Mouse (Mus musculus) hindbrain, embryonic 15.5 days (tissue): ENCODE results near the gene Acvr1b. TPM values are rescaled to one million over a fixed set of nuclear protein-coding genes. Genes with fewer than 3 reads are reported as not detected.

Experiments used
- ATAC-seq: fragments of 200-750 bp; cut with Nextera tagmentation; 2 replicates; pipeline ENCODE4 v1.8.0; 2017; ENCODE audit warnings: low read depth, moderate number of reproducible peaks, moderate TSS enrichment; ENCODE audit not compliant: low FRiP score
- H3K27ac ChIP-seq: fragments of 300-500 bp; sonication (generic); replicated peaks from 2 replicates; pipeline ENCODE4 v1.5.1; 2015; ENCODE audit warnings: mild to moderate bottlenecking, inconsistent platforms
- H3K27me3 ChIP-seq: fragments of 300-500 bp; sonication (generic); 2 replicates; pipeline ENCODE4 v1.6.1; 2015; ENCODE audit warnings: control low read depth, inconsistent platforms
- H3K36me3 ChIP-seq: fragments of 300-500 bp; sonication (generic); 2 replicates; pipeline ENCODE4 v1.6.1; 2015; ENCODE audit warnings: control low read depth, inconsistent platforms
- H3K4me1 ChIP-seq: fragments of 300-500 bp; sonication (generic); replicated peaks from 2 replicates; pipeline ENCODE4 v1.6.1; 2015; ENCODE audit warnings: control low read depth, inconsistent platforms
- H3K4me2 ChIP-seq: fragments of 300-500 bp; sonication (generic); 2 replicates; pipeline ENCODE4 v1.6.1; 2015; ENCODE audit warnings: moderate library complexity, mild to moderate bottlenecking, inconsistent platforms
- H3K4me3 ChIP-seq: fragments of 300-500 bp; sonication (generic); 2 replicates; pipeline ENCODE4 v1.5.1; 2015; ENCODE audit warnings: mild to moderate bottlenecking, inconsistent platforms
- H3K9ac ChIP-seq: fragments of 300-500 bp; sonication (generic); 2 replicates; pipeline ENCODE4 v1.6.1; 2015; ENCODE audit warnings: inconsistent platforms
- H3K9me3 ChIP-seq: fragments of 300-500 bp; sonication (generic); 2 replicates; pipeline ENCODE4 v1.6.1; 2016; ENCODE audit warnings: control low read depth, inconsistent platforms
- WGBS: fragments of 180-500 bp; shearing (Covaris S2); methylation state at CpG from one replicate; pipeline ENCODE4 v1.1.7; 2015; 5-methylcytosine and 5-hydroxymethylcytosine counted together
- polyA plus RNA-seq: library from polyadenylated mRNA; unstranded; fragments of >200 nt; fragmentation: Nextera tagmentation; extraction: Ambion mirVana; gene quantifications from 2 replicates; pipeline ENCODE4 v1.2.1, GENCODE M21; 2015

Acvr1b gene
- polyA plus RNA-seq, 1 experiment from 2014 or later: 24.1 TPM

- no peak overlapping the region for H3K9ac ChIP-seq
- H3K4me2 ChIP-seq: no peak overlapping the region
- no peaks in the 10 kb centered on the region for H3K27me3 ChIP-seq
- no peak overlapping the region for H3K27ac ChIP-seq
- H3K4me3 ChIP-seq: no peak overlapping the region
- WGBS: 92% methylated on average over 3 of the region's 3 CpGs
- peaks cover 25% of the 10 kb centered on the region for H3K4me1 ChIP-seq
- no peaks in the 10 kb centered on the region for H3K36me3 ChIP-seq
- no peaks in the 10 kb centered on the region for H3K9me3 ChIP-seq
- no peak for ATAC-seq
These were observed 35.2 kb upstream of the Acvr1b start for GRCm38 (mm10) chr15:101138675-101139074.

GRCm38 (mm10) chr15:101139885-101140284, 34.0 kb upstream of the Acvr1b start:
- Histone ChIP-seq H3K9me3 (no peaks in the 10 kb centered on the region), H3K36me3 (no peaks in the 10 kb centered on the region), H3K4me2 (no peak overlapping the region), H3K27me3 (no peaks in the 10 kb centered on the region), H3K9ac (no peak overlapping the region), H3K27ac (no peak overlapping the region), H3K4me1 (peaks cover 25% of the 10 kb centered on the region), H3K4me3 (no peak overlapping the region)
- 19% methylated on average over 12 of the region's 12 CpGs for WGBS
- ATAC-seq: no peak

GRCm38 (mm10) chr15:101140587-101140986, 33.3 kb upstream of the Acvr1b start:
- 60% methylated on average over 6 of the region's 6 CpGs for WGBS
- H3K9me3 ChIP-seq: no peaks in the 10 kb centered on the region
- no peak overlapping the region for H3K4me2 ChIP-seq
- no peak overlapping the region for H3K27ac ChIP-seq
- no peak overlapping the region for H3K9ac ChIP-seq
- H3K27me3 ChIP-seq: no peaks in the 10 kb centered on the region
- no peaks in the 10 kb centered on the region for H3K36me3 ChIP-seq
- H3K4me3 ChIP-seq: no peak overlapping the region
- no peak for ATAC-seq
- H3K4me1 ChIP-seq: peaks cover 30% of the 10 kb centered on the region

- no peaks in the 10 kb centered on the region for H3K27me3 ChIP-seq
- peaks cover 35% of the 10 kb centered on the region for H3K4me1 ChIP-seq
- 6% methylated on average over 9 of the region's 14 CpGs for WGBS
- H3K9ac ChIP-seq: no peak overlapping the region
- ATAC-seq: no peak
- no peak overlapping the region for H3K4me2 ChIP-seq
- H3K9me3 ChIP-seq: no peaks in the 10 kb centered on the region
- H3K27ac ChIP-seq: no peak overlapping the region
- no peak overlapping the region for H3K4me3 ChIP-seq
- H3K36me3 ChIP-seq: no peaks in the 10 kb centered on the region
These were observed 32.8 kb upstream of the Acvr1b start for GRCm38 (mm10) chr15:101141061-101141541.

- Histone ChIP-seq H3K27me3 (no peaks in the 10 kb centered on the region), H3K9ac (no peak overlapping the region), H3K9me3 (no peaks in the 10 kb centered on the region), H3K4me2 (no peak overlapping the region), H3K4me1 (peaks cover 35% of the 10 kb centered on the region), H3K36me3 (no peaks in the 10 kb centered on the region), H3K27ac (no peak overlapping the region), H3K4me3 (no peak overlapping the region)
- ATAC-seq: no peak
- WGBS: 59% methylated on average over 8 of the region's 8 CpGs
These were observed 31.2 kb upstream of the Acvr1b start for GRCm38 (mm10) chr15:101142672-101143071.

GRCm38 (mm10) chr15:101143494-101143893, 30.4 kb upstream of the Acvr1b start:
- Histone ChIP-seq H3K4me1 (peaks cover 35% of the 10 kb centered on the region), H3K4me3 (no peak overlapping the region), H3K27me3 (no peaks in the 10 kb centered on the region), H3K27ac (no peak overlapping the region), H3K9ac (no peak overlapping the region), H3K4me2 (no peak overlapping the region), H3K9me3 (no peaks in the 10 kb centered on the region), H3K36me3 (no peaks in the 10 kb centered on the region)
- no peak for ATAC-seq
- WGBS: 22% methylated on average over 8 of the region's 8 CpGs

- no peak overlapping the region for H3K27ac ChIP-seq
- H3K4me1 ChIP-seq: peaks cover 35% of the 10 kb centered on the region
- H3K9ac ChIP-seq: no peak overlapping the region
- no peaks in the 10 kb centered on the region for H3K9me3 ChIP-seq
- H3K4me2 ChIP-seq: no peak overlapping the region
- WGBS: 85% methylated on average over 5 of the region's 5 CpGs
- no peaks in the 10 kb centered on the region for H3K36me3 ChIP-seq
- H3K4me3 ChIP-seq: no peak overlapping the region
- no peak for ATAC-seq
- H3K27me3 ChIP-seq: no peaks in the 10 kb centered on the region
These were observed 29.7 kb upstream of the Acvr1b start for GRCm38 (mm10) chr15:101144176-101144575.

- Histone ChIP-seq H3K9ac (no peak overlapping the region), H3K9me3 (no peaks in the 10 kb centered on the region), H3K27ac (no peak overlapping the region), H3K4me3 (no peak overlapping the region), H3K27me3 (no peaks in the 10 kb centered on the region), H3K36me3 (no peaks in the 10 kb centered on the region), H3K4me2 (no peak overlapping the region), H3K4me1 (peaks cover 28% of the 10 kb centered on the region)
- 88% methylated on average over 8 of the region's 8 CpGs for WGBS
- ATAC-seq: no peak
These were observed 29.1 kb upstream of the Acvr1b start for GRCm38 (mm10) chr15:101144779-101145178.

GRCm38 (mm10) chr15:101145424-101146099, 28.3 kb upstream of the Acvr1b start:
- Histone ChIP-seq H3K9ac (peak overlapping the region; percentile 23), H3K27me3 (no peaks in the 10 kb centered on the region), H3K9me3 (no peaks in the 10 kb centered on the region), H3K4me2 (peak overlapping the region; percentile 49), H3K4me3 (0 out of 2 replicates have a peak overlapping the region, but pooled peaks have one; percentile 9), H3K27ac (peak overlapping the region; percentile 52; the same call in 1 of the 2 replicates), H3K36me3 (no peaks in the 10 kb centered on the region), H3K4me1 (peaks cover 21% of the 10 kb centered on the region)
- 10% methylated on average over 19 of the region's 19 CpGs for WGBS
- peak; percentile 94 for ATAC-seq

GRCm38 (mm10) chr15:101146100-101146965, 27.5 kb upstream of the Acvr1b start:
- Histone ChIP-seq H3K4me2 (no peak overlapping the region), H3K9me3 (no peaks in the 10 kb centered on the region), H3K27me3 (no peaks in the 10 kb centered on the region), H3K36me3 (no peaks in the 10 kb centered on the region), H3K4me1 (peaks cover 17% of the 10 kb centered on the region), H3K27ac (no peak overlapping the region), H3K9ac (no peak overlapping the region), H3K4me3 (no peak overlapping the region)
- WGBS: 69% methylated on average over 15 of the region's 15 CpGs
- no peak for ATAC-seq

- Histone ChIP-seq H3K4me1 (peaks cover 17% of the 10 kb centered on the region), H3K9ac (no peak overlapping the region), H3K9me3 (no peaks in the 10 kb centered on the region), H3K27me3 (no peaks in the 10 kb centered on the region), H3K36me3 (no peaks in the 10 kb centered on the region), H3K27ac (no peak overlapping the region), H3K4me2 (no peak overlapping the region), H3K4me3 (no peak overlapping the region)
- no peak for ATAC-seq
- WGBS: 70% methylated on average over 16 of the region's 16 CpGs
These were observed 26.6 kb upstream of the Acvr1b start for GRCm38 (mm10) chr15:101147115-101147909.

GRCm38 (mm10) chr15:101147910-101148273, 26.0 kb upstream of the Acvr1b start:
- WGBS: 66% methylated on average over 6 of the region's 6 CpGs
- Histone ChIP-seq H3K4me3 (no peak overlapping the region), H3K27ac (no peak overlapping the region), H3K27me3 (no peaks in the 10 kb centered on the region), H3K9me3 (no peaks in the 10 kb centered on the region), H3K4me1 (peaks cover 17% of the 10 kb centered on the region), H3K36me3 (no peaks in the 10 kb centered on the region), H3K9ac (no peak overlapping the region), H3K4me2 (no peak overlapping the region)
- ATAC-seq: no peak
